Mouse (Mus musculus) hindbrain, embryonic 10.5 days (tissue): ENCODE results near the gene Idua. TPM values are rescaled to one million over a fixed set of nuclear protein-coding genes. Genes with fewer than 3 reads are reported as not detected.

ENCODE experiments used
- DNase-seq: peaks from one replicate; pipeline ENCODE4 v3.0.0-alpha.2; 2017; ENCODE audit warnings: low spot score
- H3K27ac ChIP-seq: fragments of 300-500 bp; sonication (generic); 2 replicates; pipeline ENCODE4 v1.5.1; 2016; ENCODE audit warnings: mild to moderate bottlenecking, moderate library complexity
- H3K27me3 ChIP-seq: fragments of 300-500 bp; sonication (generic); 2 replicates; pipeline ENCODE4 v1.6.1; 2016; ENCODE audit warnings: mild to moderate bottlenecking; ENCODE audit not compliant: poor library complexity, insufficient read depth, severe bottlenecking
- H3K36me3 ChIP-seq: fragments of 300-500 bp; sonication (generic); 2 replicates; pipeline ENCODE4 v1.6.1; 2016; ENCODE audit warnings: mild to moderate bottlenecking, moderate library complexity
- H3K4me1 ChIP-seq: fragments of 300-500 bp; sonication (generic); replicated peaks from 2 replicates; pipeline ENCODE4 v1.6.1; 2016; ENCODE audit warnings: mild to moderate bottlenecking
- H3K4me3 ChIP-seq: fragments of 300-500 bp; sonication (generic); 2 replicates; pipeline ENCODE4 v1.5.1; 2016; ENCODE audit warnings: mild to moderate bottlenecking, moderate library complexity
- H3K9me3 ChIP-seq: fragments of 300-500 bp; sonication (generic); 2 replicates; pipeline ENCODE4 v1.6.1; 2016; ENCODE audit warnings: mild to moderate bottlenecking, moderate library complexity
- WGBS: fragments of 180-500 bp; shearing (Covaris S2); methylation state at CpG from one replicate; pipeline ENCODE4 v1.1.7; 2016; 5-methylcytosine and 5-hydroxymethylcytosine counted together
- polyA plus RNA-seq: library from polyadenylated mRNA; unstranded; fragments of >200 nt; fragmentation: Nextera tagmentation; extraction: Ambion mirVana; gene quantifications from 2 replicates; pipeline ENCODE4 v1.2.1, GENCODE M21; 2016

The Idua gene
- polyA plus RNA-seq, 1 experiment from 2014 or later: 12.8 TPM

- WGBS: 11% methylated on average over 5 of the region's 5 CpGs
- Histone ChIP-seq H3K9me3 (no peaks in the 10 kb centered on the region), H3K4me1 (peaks cover 16% of the 10 kb centered on the region), H3K36me3 (peaks cover 16% of the 10 kb centered on the region), H3K27me3 (no peaks in the 10 kb centered on the region), H3K4me3 (peak overlapping the region; percentile 53), H3K27ac (peak overlapping the region; percentile 85)
- no peak for DNase-seq
Measured at GRCm38 (mm10) chr5:108676772-108677498, 16.8 kb downstream of the Idua start.

DNA sequence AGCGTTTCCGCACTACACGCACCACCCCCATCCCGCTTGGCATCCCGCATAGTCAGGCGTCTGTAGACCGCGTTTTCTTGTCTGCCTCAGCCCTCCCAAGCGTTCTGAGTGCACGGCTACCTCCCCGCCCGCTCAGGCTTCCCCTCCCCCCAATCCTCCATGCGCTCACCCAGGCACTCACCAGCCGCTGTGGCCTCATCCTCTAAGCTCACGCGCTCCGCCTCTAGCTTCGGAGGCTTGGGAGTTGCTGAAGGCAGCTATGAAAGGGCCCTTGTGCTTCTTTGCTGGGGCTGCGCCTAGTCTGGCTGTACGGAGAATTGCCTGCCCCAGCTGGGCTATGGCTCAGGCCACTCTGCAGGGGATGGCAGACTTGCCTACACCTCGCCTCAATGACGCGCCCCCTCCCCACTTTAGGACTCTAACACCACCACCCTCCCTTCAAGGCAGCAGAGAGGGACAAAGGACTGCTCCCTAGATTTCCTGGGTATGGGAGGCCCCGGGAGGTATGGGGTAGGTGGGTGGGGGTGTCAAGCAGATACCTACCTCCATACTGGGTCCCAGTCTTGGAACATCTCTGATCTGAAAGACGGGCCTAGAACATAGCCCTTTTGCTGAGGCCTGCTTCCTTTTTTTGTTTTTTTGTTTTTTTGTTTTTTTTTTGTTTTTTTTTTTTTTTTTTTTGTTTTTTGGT lies 17.6 kb downstream of the Idua start:
- peaks cover 8% of the 10 kb centered on the region; the same call in 1 of the 2 replicates for H3K36me3 ChIP-seq
- H3K9me3 ChIP-seq: no peaks in the 10 kb centered on the region
- peak overlapping the region; percentile 53 for H3K4me3 ChIP-seq
- H3K27ac ChIP-seq: peak overlapping the region; percentile 85
- H3K4me1 ChIP-seq: peaks cover 16% of the 10 kb centered on the region
- DNase-seq: peak; percentile 81
- WGBS: 3% methylated on average over 25 of the region's 25 CpGs
- H3K27me3 ChIP-seq: no peaks in the 10 kb centered on the region

GRCm38 (mm10) chr5:108678296-108678854 lies 18.2 kb downstream of the Idua start:
- 88% methylated on average over 6 of the region's 6 CpGs for WGBS
- H3K27ac ChIP-seq: no peak overlapping the region
- no peak for DNase-seq
- peaks cover 16% of the 10 kb centered on the region for H3K4me1 ChIP-seq
- H3K36me3 ChIP-seq: peaks cover 4% of the 10 kb centered on the region; the same call in 1 of the 2 replicates
- no peak overlapping the region for H3K4me3 ChIP-seq
- no peaks in the 10 kb centered on the region for H3K9me3 ChIP-seq
- no peaks in the 10 kb centered on the region for H3K27me3 ChIP-seq

- 58% methylated on average over 3 of the region's 3 CpGs for WGBS
- Histone ChIP-seq H3K27me3 (no peaks in the 10 kb centered on the region), H3K36me3 (no peaks in the 10 kb centered on the region), H3K4me1 (peaks cover 16% of the 10 kb centered on the region), H3K4me3 (no peak overlapping the region), H3K27ac (no peak overlapping the region), H3K9me3 (no peaks in the 10 kb centered on the region)
- DNase-seq: no peak
Measured at GRCm38 (mm10) chr5:108679909-108680308, 19.8 kb downstream of the Idua start.

DNA sequence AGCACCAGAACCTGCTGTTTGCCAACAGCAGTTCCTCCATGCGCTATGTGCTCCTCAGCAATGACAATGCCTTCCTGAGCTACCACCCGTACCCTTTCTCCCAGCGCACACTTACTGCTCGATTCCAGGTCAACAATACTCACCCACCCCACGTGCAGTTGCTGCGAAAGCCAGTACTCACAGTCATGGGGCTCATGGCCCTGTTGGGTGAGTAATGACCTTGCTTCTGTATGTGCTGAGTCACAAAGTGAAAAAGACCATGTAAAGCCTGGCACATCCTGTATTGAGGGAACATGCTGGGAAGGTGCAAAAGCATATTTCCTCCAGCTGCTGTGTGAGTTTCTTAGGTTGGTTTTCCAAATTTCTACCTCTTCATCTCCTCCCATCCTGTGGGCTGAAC lies 20.7 kb downstream of the Idua start:
- WGBS: 91% methylated on average over 6 of the region's 6 CpGs
- DNase-seq: no peak
- Histone ChIP-seq H3K9me3 (no peaks in the 10 kb centered on the region), H3K4me3 (no peak overlapping the region), H3K36me3 (no peaks in the 10 kb centered on the region), H3K4me1 (peaks cover 16% of the 10 kb centered on the region), H3K27ac (no peak overlapping the region), H3K27me3 (no peaks in the 10 kb centered on the region)

DNA sequence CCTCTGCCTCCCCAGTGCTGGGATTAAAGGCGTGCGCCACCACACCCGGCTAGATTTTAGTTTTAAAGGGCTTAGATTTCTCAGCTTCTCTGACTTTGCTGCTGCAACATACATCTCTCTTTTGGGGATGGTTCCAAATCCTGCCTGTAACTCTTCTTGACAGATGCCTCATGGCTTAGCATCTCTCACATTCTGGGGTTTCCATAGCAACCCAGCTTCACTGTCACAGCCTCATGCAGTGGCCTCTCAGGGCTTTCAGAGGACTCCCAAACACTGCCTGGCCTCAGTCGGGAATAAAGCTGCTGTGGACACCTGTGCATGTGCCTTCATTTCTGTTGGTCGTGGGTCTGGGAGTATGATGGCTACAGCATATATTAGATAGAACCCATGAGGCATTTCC lies 29.0 kb downstream of the Idua start:
- no peak overlapping the region for H3K27ac ChIP-seq
- no peak for DNase-seq
- H3K27me3 ChIP-seq: peaks cover 24% of the 10 kb centered on the region
- H3K4me1 ChIP-seq: peaks cover 20% of the 10 kb centered on the region
- no peak overlapping the region for H3K4me3 ChIP-seq
- WGBS: 77% methylated on average over 5 of the region's 5 CpGs
- no peaks in the 10 kb centered on the region for H3K36me3 ChIP-seq
- H3K9me3 ChIP-seq: no peaks in the 10 kb centered on the region

DNA sequence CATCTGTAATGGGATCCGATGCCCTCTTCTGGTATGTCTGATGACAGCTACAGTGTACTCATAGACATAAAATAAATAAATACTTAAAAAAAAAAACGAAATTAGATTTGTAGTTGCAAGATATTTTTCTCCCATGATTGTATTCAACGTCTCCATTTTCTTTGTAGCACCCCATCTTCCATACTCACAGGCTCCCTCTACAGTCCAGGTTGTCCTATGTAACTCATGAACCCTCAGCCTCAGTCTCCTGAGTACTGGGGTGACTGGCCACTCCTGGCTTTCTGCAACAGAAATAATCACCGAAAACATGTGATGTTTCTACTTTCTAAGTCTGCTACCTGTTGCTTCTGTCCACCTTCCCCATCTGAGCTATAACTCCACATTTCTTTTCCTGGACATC lies 31.0 kb downstream of the Idua start:
- peaks cover 35% of the 10 kb centered on the region for H3K27me3 ChIP-seq
- WGBS: 75% methylated on average over 4 of the region's 4 CpGs
- no peaks in the 10 kb centered on the region for H3K9me3 ChIP-seq
- peaks cover 39% of the 10 kb centered on the region for H3K4me1 ChIP-seq
- no peak overlapping the region for H3K27ac ChIP-seq
- 0 out of 2 replicates have a peak, but pooled peaks cover 3% of the 10 kb centered on the region for H3K36me3 ChIP-seq
- H3K4me3 ChIP-seq: no peak overlapping the region
- no peak for DNase-seq

DNA sequence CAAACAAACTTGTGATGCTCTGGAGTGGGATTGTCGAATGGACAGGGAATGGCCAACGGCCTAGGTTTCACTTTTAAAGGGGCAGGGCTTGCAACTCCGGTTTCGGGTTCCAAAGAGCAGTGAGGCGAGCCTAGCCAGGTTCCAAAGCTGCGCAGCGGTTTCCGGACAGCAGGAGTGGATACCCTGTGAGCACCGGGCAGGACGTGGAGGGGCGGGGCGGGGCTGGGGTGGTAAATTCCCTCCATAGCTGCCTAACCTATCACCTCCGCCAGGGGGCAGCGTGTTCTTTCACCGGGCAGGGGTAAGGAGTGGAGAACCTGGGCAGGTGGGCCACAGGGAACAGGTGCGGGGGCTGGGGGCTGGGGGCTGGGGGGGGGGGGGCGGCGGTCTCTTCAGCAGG lies 32.1 kb downstream of the Idua start, which contains the start of gene Fgfrl1:
Gene Fgfrl1, plus strand, starts transcription at position 112 of the 400 bp plus-strand sequence.
- Histone ChIP-seq H3K27ac (no peak within 1 kb of the TSS), H3K4me1 (peaks cover 50% of the 10 kb centered on the region), H3K36me3 (0 out of 2 replicates have a peak, but pooled peaks cover 3% of the 10 kb centered on the region), H3K4me3 (peak within 1 kb of the TSS; percentile 85), H3K9me3 (no peaks in the 10 kb centered on the region), H3K27me3 (peaks cover 39% of the 10 kb centered on the region)
- DNase-seq: peak; percentile 61
- 2% methylated on average over 16 of the region's 18 CpGs for WGBS

DNA sequence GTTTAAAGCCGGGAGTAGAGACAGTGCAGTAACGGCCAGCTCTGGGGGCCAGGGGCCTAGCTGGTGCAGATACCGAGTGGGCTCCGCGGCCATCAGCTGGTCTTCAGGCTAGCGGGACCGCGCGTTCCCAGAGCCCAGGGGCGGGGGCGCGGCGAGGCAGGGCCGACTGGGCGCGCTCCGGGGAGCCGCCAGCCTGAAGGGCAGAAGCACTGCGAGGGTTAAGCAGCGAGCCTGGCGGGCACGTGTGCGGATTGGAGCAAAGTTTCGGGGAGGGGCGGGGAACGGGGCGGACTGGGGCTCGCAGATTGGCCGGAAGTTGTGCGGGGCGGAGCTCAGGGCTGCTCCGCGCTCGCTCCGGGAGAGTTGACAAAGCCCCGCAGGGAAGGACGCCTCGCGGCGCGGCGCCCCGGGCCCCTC lies 33.7 kb downstream of the Idua start:
- 0% methylated on average over 38 of the region's 43 CpGs for WGBS
- H3K4me1 ChIP-seq: peaks cover 66% of the 10 kb centered on the region

GRCm38 (mm10) chr5:108694352-108695261 lies 34.5 kb downstream of the Idua start:
- H3K4me1 ChIP-seq: peaks cover 73% of the 10 kb centered on the region
- H3K9me3 ChIP-seq: no peaks in the 10 kb centered on the region
- peak; percentile 56 for DNase-seq
- H3K36me3 ChIP-seq: 0 out of 2 replicates have a peak, but pooled peaks cover 6% of the 10 kb centered on the region
- peak overlapping the region; percentile 85 for H3K4me3 ChIP-seq
- peak overlapping the region; percentile 91 for H3K27ac ChIP-seq
- under 1% methylated on average over 96 of the region's 99 CpGs for WGBS
- H3K27me3 ChIP-seq: peaks cover 39% of the 10 kb centered on the region

More for the DNA sequence above, 33.7 kb downstream of the Idua start:
- Histone ChIP-seq H3K4me3 (peak overlapping the region; percentile 85), H3K27me3 (peaks cover 39% of the 10 kb centered on the region), H3K36me3 (0 out of 2 replicates have a peak, but pooled peaks cover 6% of the 10 kb centered on the region), H3K9me3 (no peaks in the 10 kb centered on the region), H3K27ac (peak overlapping the region; percentile 91)
- peak; percentile 93 for DNase-seq

GRCm38 (mm10) chr5:108695861-108696260 lies 35.7 kb downstream of the Idua start:
- peaks cover 85% of the 10 kb centered on the region for H3K4me1 ChIP-seq
- no peak for DNase-seq
- H3K27ac ChIP-seq: 0 out of 2 replicates have a peak overlapping the region, but pooled peaks have one; percentile 80
- H3K27me3 ChIP-seq: peaks cover 39% of the 10 kb centered on the region
- no peaks in the 10 kb centered on the region for H3K9me3 ChIP-seq
- 93% methylated on average over 12 of the region's 12 CpGs for WGBS
- H3K36me3 ChIP-seq: 0 out of 2 replicates have a peak, but pooled peaks cover 6% of the 10 kb centered on the region
- peak overlapping the region; percentile 85 for H3K4me3 ChIP-seq

DNA sequence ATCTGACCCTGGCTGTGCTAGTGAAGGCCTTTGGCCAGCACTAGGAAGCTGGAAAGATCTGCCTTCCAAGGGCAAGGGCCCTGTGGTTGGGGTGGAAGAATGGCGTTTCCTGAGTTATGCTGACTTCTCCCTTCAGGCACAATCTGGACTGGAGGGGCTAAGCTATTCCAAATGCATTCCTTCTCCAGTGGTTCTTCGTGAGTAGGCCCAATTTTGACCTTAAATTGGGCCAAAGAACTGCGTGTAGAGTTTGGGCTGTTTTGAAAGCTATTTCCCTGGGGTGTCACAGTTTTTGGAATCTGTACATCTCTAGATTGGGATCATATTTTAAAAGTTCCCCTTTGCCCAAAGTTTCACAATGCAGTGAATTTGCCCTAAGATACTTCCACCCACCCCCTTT lies 36.4 kb downstream of the Idua start:
- Histone ChIP-seq H3K4me3 (peak overlapping the region; percentile 85; the same call in 1 of the 2 replicates), H3K27me3 (peaks cover 35% of the 10 kb centered on the region), H3K9me3 (no peaks in the 10 kb centered on the region), H3K27ac (peak overlapping the region; percentile 80), H3K36me3 (0 out of 2 replicates have a peak, but pooled peaks cover 6% of the 10 kb centered on the region), H3K4me1 (peaks cover 92% of the 10 kb centered on the region)
- DNase-seq: no peak
- 80% methylated on average over 3 of the region's 3 CpGs for WGBS
